Mouse (Mus musculus): Measurements from ENCODE around the gene A730061H03Rik. TPM values are rescaled to one million over a fixed set of nuclear protein-coding genes. Genes with fewer than 3 reads are reported as not detected.

A730061H03Rik gene
- total RNA-seq (2015) (1.5 and 4.6 TPM in 2 replicates), total RNA-seq (2017) (3.3 and 8.2 TPM in 2 replicates)

- ATAC-seq (replicated peaks; ENCODE audit: poor library complexity) = peak; percentile 74
These were observed at the start of gene A730061H03Rik for GRCm38 (mm10) chr14:55560202-55561073. TSS of gene A730061H03Rik (minus strand) at chr14:55560406.

DNA sequence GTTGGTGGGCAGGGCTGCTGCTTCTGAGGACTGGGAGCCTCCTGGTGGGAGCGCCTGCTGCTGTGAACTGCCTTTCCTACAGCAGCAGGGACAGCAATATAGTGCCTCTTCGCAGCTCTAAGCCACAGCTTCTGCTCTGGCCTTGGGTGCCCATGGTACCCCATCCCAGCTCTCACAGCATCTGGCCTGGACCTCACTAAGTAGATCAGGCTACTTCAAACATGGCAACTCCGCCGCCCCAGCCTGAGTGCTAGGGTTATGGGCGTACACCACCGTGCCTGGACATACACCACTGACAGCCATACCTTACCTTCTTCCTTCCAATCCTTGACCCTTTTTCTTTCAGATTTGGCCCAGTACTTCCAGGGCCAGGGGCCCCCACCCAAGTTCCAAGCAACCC, 48.1 kb upstream of the A730061H03Rik start:
- ATAC-seq (replicated peaks; ENCODE audit: poor library complexity) = no peak

DNA sequence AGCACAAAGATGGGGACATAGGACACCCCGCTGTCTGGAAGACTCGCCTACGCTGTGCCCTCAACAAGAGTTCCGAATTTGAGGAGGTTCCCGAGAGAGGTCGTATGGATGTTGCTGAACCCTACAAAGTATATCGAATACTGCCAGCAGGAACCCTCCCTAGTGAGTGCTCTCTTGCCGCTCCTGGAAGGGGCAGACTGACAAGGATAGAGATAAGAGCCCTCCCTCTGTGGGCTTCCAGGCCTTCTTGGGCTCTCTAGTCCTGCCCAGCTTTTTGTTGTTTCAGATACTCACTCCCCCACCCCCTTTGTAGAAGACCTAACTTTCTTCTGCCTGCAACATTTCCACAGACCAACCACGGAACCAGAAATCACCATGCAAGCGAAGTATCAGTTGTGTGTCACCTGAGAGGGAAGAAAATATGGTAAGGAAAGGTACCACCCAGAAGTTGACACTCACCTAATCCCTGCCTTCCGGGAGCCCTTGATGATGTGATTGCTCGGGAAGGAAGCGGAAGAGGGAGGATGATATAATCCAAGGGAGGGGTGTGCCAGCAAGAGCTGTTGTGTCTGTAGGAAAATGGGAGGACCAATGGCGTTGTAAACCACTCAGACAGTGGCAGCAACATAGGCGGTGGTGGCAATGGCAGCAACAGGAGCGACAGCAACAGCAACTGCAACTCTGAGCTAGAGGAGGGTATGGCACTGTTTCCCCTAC, 45.7 kb upstream of the A730061H03Rik start:
- no peak for ATAC-seq (replicated peaks; ENCODE audit: poor library complexity)

GRCm38 (mm10) chr14:55604823-55605222, 44.6 kb upstream of the A730061H03Rik start:
- no peak for ATAC-seq (replicated peaks; ENCODE audit: poor library complexity)

DNA sequence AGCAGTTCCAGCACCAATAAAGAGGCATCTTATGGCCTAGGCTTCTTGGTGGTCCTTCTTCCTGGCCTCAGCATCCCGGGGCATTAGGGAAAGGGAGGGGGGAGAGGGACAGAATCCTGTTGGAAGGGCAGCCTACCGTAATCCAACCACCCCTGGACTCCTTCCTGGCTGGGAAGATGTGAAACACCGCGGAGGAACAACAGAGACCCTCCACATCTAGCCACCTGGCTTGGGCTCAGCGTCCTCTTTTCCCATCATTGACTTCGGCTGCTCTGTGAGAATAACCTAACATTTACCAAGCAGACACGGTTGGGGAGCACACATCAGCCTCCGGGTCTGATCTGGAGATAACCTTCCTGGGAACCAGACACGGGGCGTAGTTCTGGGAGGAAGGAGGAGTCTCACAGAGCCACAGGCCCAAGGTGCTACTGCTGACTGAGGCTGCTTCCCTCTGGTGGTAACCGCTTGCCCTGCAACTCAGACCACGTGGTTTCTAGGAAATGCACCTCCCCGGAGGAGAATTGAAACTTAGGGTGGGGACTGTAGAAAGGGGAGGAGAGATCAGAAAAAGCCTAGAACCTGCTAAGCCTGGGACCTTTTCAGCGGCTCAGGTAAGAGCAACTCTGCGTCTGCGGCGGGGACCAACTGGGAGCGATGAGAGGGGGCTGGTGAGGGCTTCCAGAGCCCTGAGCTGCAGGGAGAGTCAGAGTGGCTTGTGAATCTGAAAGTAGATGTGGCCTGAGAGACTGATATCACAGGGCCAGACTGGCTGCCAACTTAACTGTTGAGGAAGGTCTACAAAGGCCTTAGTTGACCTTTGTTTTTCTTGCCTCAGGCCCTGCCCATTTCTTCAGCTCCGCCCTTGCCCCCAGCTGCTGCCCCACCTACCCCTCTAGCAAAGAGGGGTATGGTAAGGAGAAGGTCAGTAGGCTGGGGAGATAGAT, 43.7 kb upstream of the A730061H03Rik start:
- ATAC-seq (replicated peaks; ENCODE audit: poor library complexity) = peak; percentile 91

DNA sequence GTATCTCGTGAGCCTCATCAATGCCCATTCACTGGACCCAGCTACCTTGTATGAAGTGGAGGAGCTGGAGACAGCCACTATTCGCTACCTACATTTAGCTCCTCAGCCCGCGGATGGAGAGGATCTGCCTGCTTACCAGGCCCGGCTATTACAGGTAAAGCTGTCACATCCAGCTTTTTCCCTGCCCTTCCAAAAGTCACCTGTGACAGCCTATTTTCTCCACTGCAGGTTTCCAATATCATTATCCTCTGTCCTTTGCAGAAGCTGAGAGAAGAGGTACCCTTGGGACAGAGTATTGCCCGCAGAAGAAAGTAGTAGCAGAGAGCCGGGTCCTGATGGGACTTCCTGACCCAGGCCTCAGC, 43.0 kb upstream of the A730061H03Rik start, which contains the start of gene Irf9:
Irf9 (plus strand) TSS at position 301 of the 362 bp plus-strand sequence.
- ATAC-seq (replicated peaks; ENCODE audit: poor library complexity) = no peak

- no peak for ATAC-seq (replicated peaks; ENCODE audit: poor library complexity)
These were observed 38.5 kb upstream of the A730061H03Rik start for GRCm38 (mm10) chr14:55598521-55599390.

DNA sequence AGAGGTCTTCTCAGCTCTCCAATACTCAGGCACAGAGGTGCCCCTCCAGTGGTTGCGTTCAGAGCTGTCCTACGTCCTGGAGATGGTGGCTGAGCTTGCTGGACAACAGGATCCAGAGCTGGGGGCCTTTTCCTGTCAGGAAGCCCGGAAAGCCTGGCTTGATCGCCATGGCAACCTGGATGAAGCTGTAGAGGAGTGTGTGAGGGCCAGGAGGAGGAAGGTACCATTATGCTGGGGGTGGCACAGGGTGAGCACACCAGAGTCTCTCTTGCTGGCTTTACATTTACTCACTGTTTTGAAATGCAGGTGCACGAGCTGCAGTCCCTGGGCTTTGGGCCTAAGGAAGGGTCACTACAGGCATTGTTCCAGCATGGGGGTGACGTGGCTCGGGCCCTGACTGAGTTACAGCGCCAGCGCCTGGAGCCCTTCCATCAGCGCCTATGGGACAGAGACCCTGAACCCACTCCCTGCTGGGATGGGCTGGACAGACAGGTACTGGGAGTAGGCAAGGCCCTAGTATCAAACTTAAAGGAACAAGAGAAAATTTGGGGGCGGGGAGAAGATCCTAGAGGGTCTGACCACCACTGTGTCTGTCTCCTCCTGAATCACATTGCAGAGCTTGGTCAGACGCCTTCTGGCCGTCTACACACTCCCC, 36.0 kb upstream of the A730061H03Rik start:
- no peak for ATAC-seq (replicated peaks; ENCODE audit: poor library complexity)

GRCm38 (mm10) chr14:55592226-55592625, 32.0 kb upstream of the A730061H03Rik start:
- no peak for ATAC-seq (replicated peaks; ENCODE audit: poor library complexity)

DNA sequence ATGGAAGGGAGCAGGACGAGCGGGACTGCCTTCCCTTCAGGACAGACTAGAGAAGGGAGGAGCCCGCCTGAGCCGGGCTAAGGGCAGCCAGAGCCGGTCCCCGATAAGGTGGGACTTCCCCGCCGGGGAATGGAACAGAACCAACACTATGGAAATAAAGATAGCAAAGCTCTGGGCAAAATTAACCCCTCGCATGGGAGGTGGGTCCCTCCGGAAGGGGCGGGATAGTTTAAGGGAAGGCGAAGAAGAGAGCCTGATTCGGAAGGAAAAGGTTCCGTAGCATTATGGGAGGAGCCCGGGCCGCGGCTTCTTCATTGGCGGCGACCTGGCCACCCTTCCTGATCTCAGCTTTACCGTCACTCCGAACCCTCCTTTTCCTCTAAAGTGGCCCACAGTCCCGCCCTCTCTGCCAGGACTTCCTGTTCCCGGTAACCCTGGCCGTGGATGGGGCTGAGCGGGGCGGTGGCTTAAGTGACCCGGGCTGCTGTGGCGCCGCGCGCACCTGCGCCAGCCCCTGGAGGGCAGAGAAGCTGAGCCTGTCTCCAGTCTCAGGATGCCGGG, 31.2 kb upstream of the A730061H03Rik start, which contains the start of gene Rnf31:
Rnf31 (plus strand) TSS at position 378 of the 561 bp plus-strand sequence.
- ATAC-seq (replicated peaks; ENCODE audit: poor library complexity) = peak; percentile 82

DNA sequence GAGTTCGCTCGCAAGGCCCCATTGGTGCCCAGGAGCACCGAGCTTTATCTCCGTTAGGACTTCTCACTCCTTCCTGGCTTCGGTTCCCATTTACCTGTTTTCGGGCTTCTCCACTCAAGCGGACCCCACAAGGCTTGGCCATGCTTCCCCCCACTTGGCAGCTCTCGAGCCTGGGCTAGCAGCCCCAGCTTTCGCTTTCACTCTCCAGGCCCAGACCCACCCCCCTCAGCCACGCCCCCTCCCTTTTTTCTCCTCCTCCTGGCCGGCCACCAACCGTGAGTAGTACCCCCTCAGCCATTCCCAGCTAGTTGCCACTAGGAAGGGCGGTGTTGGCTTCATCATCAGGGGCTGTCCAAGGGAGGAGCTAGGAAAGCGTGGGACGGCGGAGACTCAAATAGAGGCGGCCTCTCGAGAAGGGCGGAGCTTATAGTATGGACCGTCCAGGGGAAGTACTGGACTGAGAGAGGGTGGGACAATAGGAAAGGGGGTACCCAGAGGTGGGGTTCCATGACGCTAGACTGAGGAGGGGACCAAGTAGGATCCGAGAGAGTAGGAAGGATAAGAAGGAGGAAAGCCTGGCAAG, 30.6 kb upstream of the A730061H03Rik start, which contains the start of gene Psme2:
Psme2 (minus strand) TSS at position 366 of the 583 bp plus-strand sequence.
- ATAC-seq (replicated peaks; ENCODE audit: poor library complexity) = peak; percentile 72

DNA sequence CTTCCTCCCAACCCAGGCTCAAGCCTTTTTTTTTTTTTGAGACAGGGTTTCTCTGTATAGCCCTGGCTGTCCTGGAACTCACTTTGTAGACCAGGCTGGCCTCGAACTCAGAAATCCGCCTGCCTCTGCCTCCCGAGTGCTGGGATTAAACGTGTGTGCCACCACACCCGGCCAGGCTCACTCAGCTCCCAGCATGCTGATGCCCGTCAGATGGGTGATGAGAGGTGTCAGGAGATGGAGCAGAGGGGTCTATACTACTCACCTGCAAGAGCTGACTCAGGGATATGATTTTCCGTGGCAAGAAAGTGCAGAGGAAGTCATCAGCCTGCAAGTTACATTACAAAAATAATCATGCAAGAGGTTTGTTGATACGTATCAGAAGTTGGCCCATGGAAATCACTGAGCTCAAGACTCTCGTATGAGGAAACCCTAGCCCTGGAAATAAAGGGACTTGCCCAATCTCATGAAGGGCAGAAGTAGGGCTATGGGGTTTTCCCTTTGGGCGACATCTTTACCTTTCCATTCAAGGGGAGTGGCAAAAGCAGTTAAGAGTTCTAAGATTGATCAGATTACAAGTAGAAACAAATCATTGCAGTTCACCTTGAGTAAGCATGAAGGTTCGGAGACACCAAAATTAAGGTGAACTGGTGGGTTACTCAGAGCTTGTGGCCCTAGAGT, 29.7 kb upstream of the A730061H03Rik start:
- no peak for ATAC-seq (replicated peaks; ENCODE audit: poor library complexity)

DNA sequence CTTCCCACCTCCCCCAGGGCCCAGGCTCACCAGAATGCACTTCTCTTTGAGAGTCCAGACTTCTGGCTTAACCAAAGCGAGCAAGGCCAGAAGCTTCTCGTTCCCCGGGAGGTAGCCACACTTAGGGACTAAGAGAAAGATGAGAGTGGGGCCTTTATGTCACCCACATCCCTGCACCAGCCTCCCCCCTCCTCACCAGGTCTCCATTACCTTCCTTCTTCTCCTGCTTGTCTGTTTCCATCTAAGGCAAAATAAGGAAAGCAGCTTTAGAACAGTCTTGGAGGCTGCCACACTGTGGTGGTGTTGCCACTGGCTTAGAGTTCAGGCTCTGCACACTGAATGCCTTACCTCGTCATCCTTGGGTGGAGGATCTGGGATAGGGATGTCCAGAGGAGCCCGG, 29.1 kb upstream of the A730061H03Rik start:
- no peak for ATAC-seq (replicated peaks; ENCODE audit: poor library complexity)

DNA sequence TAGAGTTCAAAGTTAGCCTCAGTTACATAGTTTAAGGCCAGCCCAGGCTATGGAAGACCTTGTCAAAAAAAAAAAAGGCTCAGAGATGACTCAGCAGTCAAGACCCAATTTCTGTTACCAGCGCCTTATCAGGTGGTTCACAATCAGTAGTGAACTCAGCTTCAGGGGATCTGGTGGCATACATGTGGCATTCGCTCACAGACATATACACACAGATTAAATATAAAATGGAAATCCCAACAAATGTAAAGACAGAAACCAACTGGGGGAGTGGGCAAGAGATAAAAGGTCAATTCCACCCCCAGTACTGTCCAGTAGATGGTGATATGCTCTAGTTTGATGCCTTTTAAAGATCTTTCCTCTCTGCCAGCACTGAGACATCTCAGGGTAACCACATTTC, 25.9 kb upstream of the A730061H03Rik start:
- ATAC-seq (replicated peaks; ENCODE audit: poor library complexity) = peak; percentile 36

DNA sequence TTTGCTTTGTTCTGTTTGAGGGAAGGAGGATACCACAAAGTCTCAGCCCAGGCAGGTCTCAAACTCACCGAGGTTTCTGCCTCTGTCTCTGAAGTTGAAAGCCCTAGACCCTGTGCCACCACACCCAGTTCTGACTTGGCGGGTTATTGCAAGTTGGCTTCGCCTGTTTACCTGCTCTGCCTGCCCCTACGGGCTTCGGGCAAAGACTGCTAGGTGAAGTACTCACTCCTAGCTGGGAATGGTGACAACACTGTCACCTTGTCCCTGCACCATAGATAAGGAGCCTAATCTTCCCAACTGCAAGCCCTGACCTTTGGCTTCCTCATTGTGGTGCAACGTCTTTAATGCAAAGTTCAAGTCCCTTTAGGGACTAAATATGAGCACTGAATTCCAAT, 25.4 kb upstream of the A730061H03Rik start:
- ATAC-seq (replicated peaks; ENCODE audit: poor library complexity) = peak; percentile 10; the same call in 1 of the 2 replicates

DNA sequence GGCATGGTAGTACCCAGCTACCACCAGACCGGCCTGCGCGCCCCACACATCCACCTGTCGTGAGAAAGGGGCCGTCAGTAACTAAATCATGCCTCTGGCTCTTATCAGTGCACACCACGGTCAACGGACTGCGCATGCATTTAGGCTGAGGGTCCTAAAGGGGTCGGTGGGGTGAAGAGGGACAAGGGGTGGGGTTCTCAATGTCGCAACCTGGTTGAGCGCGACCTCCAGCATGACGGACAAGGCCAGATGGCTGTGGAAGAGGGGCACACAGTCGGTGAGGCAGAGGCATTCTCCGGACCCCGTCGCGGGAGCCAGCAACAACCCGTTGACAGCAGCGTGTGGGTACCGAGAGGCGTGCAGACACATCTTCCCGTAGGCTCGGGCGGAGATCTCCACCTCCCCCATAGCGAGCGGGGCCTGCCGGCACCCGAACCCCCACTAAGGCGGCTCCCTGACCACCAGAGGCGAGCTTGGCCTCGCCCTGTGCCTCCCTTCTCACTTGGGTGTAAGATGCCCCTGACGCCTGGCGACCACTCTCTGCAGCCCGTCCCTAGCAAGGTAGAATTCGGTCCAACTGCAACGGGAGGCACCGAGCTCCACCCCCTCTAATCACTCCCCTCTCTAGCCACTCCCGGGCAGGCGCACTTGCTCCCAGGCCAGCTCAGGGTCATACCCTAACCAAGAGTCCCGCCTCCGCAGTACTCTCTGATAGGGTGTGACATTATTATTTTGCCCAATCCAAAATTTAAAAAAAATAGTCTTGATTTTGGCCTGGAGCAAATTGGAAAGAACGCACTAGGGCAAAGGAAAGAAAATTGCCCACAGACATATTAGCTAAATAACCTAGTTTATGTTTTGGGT, 24.7 kb upstream of the A730061H03Rik start, which contains the start of gene Emc9:
Emc9 (minus strand) TSS at position 601 of the 864 bp plus-strand sequence.
- ATAC-seq (replicated peaks; ENCODE audit: poor library complexity) = peak; percentile 83

- ATAC-seq (replicated peaks; ENCODE audit: poor library complexity) = no peak
These were observed 24.1 kb upstream of the A730061H03Rik start for GRCm38 (mm10) chr14:55584303-55584701.
